Mouse (Mus musculus) MEL (cell line): ENCODE measurements around the gene Ptgis.

Experiments used
- CTCF ChIP-seq, 3 experiments: IDR thresholded peaks in 2 of 3; conservative IDR thresholded peaks in 1 of 3; 2 replicates each; pipeline ENCODE4 v1.5.1; 2011 to 2012; ENCODE audit warnings: low read length in 3 of 3, low read depth in 2 of 3, mild to moderate bottlenecking in 2 of 3, improper control_type of control experiment in 1 of 3, inconsistent platforms in 1 of 3, mixed read lengths in 1 of 3, moderate library complexity in 1 of 3; ENCODE audit not compliant: control insufficient read depth in 1 of 3, insufficient read depth in 1 of 3, poor library complexity in 1 of 3, severe bottlenecking in 1 of 3
- MEF2A ChIP-seq: IDR thresholded peaks from 2 replicates; pipeline ENCODE4 v1.6.1; 2014; ENCODE audit warnings: low read depth, mild to moderate bottlenecking, inconsistent platforms, low read length, improper control_type of control experiment; ENCODE audit not compliant: poor library complexity, insufficient replicate concordance, severe bottlenecking; ENCODE audit errors: extremely low read depth
- POLR2AphosphoS2 ChIP-seq: IDR thresholded peaks from 2 replicates; pipeline ENCODE4 v1.6.1; 2011; ENCODE audit warnings: low read length, improper control_type of control experiment
- RCOR1 ChIP-seq: IDR thresholded peaks from 2 replicates; pipeline ENCODE4 v1.6.1; 2012; ENCODE audit warnings: low read depth, mild to moderate bottlenecking, inconsistent platforms, low read length, improper control_type of control experiment

GRCm38 (mm10) chr2:167230554-167230953, 9.8 kb downstream of the Ptgis start:
- TF ChIP-seq CTCF (IDR thresholded peaks at IDR 0.05 in 2 of 3, conservative IDR thresholded peaks at IDR 0.05 in 1 of 3; ENCODE audit: control insufficient read depth in 1 of 3, insufficient read depth in 1 of 3, low read depth in 2 of 3, low read length in 3 of 3, poor library complexity in 1 of 3, severe bottlenecking in 1 of 3) (no peak), MEF2A (no peak), RCOR1 (no peak), POLR2AphosphoS2 (peak; percentile 58; the same call in 1 of the 2 replicates)
